Mouse (Mus musculus) layer of hippocampus, postnatal 36 days (tissue): Measurements from ENCODE around the gene Sdr9c7. TPM values are rescaled to one million over a fixed set of nuclear protein-coding genes. Genes with fewer than 3 reads are reported as not detected.
"Not testable (repeated sequence)": the region's sequence is repeated elsewhere in the genome, so short reads cannot be mapped to it uniquely, and the experiment has no call there.

Experiments
- DNase-seq, 2 experiments: peaks; one replicate each; pipeline ENCODE4 v3.0.0; 2022
- total RNA-seq, 2 experiments: library from RNA; stranded (reverse); gene quantifications; 2 replicates each; pipeline ENCODE4 v1.2.3; 2021

The Sdr9c7 gene
- total RNA-seq, 2 experiments from 2014 or later: not detected

DNA sequence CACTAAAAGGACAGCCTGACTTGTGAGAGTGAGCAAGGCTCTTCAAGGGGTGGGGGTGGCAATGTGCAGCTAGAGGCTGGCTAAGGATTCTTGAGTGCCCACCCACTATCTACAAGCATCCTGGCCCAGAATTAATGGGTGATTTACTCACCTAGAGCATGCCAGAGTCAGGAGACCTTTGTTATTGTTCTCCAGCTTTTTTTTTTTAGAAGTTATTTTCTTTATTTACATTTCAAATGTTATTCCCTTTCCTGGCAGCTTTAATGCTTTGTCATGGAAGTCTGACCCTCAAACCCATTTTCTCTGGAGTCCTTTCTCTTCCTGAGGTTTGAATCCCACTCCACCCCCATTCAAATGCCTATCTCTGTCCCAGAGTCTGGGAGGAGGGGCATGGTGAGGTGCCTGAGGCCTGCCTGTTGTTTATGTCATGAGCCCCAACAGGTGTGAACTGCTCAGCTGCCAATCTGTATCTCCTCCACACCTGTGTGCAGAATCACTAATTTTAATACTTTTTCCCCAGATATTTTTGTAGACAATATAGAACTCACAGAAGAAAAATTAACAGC is 9.2 kb downstream of the Sdr9c7 start:
- DNase-seq: no peak

DNA sequence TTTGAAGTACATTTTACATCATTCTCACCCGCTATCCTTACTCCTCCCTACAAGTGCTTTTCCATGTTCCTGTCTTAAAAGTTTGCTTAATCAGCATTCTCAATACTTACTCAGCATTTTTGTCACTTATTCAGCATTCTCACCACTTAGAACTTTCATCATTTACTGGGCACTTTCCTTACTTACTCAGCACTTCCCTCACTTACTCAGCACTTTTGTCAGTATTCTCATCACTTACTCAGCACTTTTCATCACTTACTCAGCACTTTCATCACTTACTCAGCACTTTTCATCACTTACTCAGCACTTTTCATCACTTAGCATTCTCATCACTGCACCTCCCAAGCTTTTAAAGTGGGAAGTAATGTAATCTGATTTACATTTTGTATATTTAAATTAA is 17.3 kb downstream of the Sdr9c7 start:
- no peak for DNase-seq

DNA sequence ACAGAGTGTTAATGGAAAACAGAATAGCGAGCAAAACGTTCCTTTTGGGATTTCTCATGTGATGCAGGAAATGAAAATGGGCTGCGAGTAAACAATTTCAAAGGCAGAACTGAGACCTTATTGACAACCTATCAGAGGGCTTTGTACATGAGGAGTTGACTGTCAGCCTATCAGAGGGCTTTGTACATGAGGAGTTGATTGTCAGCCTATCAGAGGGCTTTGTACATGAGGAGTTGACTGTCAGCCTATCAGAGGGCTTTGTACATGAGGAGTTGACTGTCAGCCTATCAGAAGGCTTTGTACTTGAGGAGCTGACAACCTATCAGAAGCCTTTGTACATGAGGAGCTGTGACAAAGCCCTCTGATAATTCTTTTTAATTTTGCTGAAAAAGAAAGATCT is 18.9 kb downstream of the Sdr9c7 start:
- DNase-seq: not testable (repeated sequence)

DNA sequence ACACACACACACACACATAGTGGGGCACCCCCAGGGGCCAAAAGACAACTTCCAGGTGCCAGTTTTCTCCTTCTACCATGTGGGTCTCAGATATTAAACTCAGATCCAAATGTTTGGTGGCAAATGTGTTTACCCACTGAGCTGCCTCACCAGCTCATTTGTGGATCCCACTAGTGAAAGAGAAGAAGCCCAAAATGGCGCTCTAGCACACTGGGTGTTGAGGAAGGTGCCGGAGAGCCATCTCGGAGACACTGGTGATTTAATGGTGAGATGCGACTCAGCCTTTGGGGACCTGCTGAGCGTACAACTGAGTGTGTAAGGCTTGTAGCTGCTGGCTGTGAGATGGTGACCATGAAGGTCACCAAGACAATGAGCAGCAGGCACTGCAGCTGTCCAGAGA is 19.3 kb downstream of the Sdr9c7 start:
- no peak for DNase-seq

DNA sequence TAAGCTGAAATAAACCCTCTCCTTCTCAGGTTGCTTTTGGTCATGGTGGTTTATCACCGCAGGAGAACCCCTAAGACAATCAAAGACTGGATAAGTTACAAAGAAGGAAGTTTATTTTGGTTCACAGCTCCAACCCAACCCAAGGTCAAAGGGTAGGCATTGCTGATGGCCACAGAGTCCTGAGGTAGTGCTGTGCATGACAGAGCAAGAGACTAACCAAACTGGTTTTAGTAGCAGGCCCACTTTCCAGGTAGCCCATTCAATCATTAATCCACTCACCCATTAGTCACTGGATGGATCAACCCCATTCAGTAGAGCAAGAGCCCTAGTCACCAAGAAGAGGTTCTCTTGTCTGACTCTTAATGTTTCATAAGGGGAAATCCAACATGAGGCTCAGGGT is 23.9 kb downstream of the Sdr9c7 start:
- DNase-seq: no peak

DNA sequence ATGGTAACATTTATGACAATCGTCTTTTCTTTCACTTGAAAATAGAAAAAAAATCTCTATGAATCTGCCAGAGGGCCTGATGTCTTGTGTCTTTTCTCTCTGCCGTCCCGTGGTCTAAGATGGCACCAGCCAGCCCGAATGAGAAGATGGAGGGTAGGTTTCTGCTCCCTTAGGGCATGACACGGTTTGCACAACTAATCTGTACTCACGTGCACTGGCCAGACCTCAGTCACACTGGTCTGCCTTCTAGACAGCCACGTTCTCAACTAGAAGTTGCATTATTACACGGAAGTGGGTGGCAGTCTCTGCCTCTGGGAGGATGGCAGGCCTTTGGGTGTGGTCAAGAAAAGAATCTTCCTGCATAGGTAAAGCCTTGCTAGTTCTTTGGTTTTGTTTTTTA is 24.7 kb downstream of the Sdr9c7 start:
- DNase-seq: no peak

DNA sequence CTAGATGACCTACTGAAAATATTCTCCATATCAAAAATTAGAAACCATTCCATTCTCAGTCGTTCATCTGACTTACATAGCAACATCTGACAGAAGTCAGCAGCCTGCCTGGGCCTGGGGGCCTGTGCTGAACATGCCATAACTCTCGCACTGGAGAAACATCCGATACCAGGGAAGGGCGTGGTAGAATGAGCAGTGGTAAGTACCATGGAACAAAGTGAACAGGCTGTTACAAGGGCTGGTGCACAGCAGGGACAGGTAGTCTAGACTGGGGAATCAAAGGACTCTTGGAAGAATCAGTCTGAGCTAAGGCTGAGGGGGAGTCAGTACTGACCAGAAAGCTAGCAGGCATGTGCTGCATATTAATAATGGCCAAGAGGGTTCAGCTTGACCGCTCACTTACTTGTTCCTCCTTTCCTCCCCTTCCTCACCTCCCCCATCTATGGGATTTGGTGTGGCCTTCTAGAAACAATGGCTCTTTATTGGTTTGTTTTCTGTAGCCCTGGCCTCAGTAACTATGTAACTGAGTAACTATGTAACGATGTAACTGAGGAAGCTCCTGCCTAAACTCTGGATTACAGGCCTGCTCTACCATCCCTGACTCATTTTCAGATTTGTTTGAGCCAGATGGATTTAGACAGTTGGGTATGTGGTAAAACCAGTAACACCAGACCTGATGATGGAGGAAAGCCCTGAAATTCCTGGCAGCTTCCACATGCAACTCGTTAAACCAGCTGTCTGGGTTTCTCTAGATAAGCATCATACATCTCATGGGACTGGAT is 26.5 kb downstream of the Sdr9c7 start:
- peak; percentile 50 for DNase-seq

DNA sequence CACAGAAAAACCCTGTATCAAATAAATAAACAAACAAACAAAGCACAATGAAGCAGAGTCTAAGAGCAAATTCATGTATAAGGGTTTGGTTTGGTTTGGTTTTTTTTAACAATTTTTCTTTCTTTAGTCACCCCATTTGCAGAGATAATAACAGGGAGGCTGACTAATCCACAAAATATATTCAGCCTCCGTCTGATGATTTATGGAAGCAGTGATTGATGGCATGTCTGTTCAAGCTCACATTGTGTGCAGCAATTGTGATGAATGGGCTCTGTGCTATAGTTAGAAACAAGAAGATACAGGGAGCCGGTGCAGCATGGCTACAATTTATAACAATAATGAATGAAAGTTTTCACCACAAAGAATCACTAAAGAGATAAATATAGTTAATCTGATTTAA is 29.4 kb downstream of the Sdr9c7 start:
- DNase-seq: no peak

DNA sequence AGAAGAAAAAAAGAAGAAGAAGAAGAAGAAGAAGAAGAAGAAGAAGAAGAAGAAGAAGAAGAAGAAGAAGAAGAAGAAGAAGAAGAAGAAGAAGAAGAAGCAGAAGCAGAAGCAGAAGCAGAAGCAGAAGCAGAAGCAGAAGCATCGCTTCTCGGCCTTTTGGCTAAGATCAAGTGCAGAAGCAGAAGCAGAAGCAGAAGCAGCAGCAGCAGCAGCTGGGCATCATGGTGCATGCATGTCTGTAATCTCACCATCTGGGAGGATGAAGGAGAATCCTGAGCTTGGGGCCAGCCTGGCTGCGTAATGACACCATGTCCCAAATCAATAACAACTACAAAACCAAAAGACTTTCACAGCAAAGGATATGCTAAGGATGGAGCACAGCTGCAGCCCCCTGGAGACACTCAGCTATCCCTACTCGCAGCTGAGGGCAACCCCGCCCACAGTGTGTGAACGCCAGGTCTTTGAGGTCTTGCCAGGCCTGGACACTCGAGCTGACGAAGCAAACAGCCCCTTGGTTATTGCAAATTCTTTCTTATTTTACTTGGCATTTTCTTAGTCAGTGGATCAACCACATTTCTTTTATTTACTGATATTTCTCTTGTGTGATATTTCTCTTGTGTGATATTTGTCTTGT is 34.1 kb downstream of the Sdr9c7 start:
- DNase-seq: no peak

DNA sequence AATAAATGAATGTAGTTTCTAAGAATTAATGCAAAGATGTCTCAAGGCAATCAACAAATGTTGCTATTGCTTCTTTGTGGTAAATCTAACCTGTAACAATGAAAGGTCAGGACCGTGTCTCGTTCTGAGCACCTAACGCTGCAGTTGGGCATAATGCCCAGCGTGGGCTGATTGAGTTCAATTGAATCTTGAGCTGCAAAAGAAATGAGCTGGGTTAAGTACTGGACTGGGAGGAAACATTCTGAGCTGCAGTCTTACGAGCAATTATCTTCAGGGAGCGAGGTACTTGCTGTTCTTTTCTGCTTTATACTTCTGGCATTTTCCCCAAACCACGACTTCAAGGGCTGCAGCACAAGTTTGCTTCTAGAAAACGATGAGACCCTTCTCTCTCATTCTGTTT is 38.0 kb downstream of the Sdr9c7 start:
- no peak for DNase-seq

DNA sequence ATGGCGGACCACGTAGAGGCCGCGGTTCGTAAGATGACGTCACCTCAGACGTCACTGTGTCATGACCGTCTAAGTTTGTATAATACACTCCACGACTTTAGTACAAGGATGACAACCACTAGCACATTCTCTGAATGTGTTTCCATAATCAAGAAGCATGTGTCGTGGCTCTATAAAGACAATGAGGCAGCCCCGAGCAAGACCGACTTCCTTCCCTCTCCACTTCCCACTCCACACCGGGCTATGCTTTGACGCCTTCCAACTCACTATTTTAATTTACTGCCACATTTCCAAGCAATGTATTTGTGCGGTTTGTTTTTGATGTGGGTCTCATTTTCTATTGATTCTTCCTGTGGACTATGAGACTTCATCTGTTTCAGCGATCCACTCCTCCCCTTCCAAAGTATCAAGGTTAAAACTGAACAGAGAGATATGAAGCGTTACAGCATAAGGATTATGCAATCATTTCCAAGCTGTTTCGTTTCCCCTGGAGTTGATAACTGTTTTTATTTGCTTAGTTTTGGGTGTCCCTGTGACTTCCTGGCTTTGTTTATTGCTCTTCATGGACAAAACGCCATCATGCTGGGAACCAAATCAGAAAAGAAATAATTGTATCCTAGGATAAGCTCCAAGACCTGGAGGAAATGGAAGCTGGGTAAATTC is 38.6 kb downstream of the Sdr9c7 start:
- DNase-seq: no peak

DNA sequence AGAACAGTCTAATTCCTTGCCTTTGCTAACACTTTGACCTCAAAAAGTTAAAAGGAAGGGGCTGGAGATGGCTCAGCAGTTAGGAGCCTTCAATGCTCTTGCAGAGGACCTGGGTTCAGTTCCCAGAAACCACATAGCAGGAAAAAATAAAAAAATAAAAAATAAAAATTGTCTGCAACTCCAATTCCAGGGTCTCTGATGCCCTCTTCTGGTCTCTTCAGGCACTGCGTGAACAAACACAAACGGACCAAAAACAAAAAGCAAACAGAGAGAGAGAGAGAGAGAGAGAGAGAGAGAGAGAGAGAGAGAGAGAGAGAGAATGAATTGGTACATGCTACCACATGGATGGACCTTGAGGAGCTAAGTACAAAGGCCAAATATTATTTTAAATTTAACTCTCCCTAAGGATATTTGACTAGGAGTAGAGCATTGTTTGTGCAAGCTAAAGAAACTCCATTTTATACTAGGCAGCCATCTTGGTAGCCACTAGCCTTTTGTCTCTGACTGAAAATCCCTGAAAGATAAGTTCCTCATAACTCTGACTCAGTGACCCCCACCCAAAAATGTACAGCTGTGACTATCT is 39.2 kb downstream of the Sdr9c7 start:
- peak; percentile 17 to 45 for DNase-seq

DNA sequence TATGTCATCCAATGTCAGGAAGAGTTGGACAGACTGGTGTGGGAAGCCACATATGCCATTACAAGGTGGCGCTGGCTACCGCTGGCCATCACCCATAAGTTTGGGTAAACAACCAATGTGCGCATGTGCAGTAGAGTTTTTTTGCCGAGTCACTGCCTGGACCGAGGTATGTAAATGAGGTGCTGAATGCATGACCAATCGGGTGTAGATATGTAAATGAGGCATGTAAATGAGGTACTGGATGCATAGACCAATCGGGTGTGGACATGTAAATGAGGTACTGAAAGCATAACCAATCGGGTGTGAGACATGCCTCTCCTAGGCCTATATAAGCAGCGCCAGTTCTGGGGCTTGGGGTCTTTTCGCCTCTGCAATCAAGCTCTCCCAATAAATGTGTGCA is 41.3 kb downstream of the Sdr9c7 start:
- not testable (repeated sequence) for DNase-seq

DNA sequence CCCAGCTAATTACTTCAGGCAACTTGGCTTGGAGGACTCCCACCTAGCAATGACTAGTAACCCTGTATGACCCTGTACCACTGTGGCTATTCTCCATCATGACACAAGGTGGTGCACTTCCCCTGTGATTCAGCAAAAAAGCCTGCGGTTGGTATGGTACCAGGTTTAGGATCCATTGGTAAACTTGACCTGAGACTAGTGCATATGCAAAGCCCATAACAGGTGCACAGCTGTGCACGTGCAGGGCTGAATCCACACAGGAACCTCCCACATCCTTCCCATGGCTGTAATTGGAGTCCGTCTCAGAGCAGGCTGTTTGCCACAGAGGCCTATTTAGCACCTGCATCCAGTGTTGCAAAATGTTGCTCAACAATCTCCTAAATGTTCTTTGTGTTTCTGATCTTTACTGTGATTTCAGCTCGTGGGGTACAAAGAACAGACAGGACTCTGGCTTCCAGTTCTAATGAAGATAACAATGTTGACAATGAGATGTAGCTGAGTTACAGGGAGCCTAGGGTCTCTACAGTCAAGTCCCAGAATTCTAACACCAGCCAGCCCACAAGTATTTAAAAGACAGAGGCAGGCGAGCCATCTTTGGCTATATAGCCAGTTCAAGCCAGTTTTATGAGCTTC is 47.2 kb downstream of the Sdr9c7 start:
- DNase-seq: peak; percentile 7 to 34

DNA sequence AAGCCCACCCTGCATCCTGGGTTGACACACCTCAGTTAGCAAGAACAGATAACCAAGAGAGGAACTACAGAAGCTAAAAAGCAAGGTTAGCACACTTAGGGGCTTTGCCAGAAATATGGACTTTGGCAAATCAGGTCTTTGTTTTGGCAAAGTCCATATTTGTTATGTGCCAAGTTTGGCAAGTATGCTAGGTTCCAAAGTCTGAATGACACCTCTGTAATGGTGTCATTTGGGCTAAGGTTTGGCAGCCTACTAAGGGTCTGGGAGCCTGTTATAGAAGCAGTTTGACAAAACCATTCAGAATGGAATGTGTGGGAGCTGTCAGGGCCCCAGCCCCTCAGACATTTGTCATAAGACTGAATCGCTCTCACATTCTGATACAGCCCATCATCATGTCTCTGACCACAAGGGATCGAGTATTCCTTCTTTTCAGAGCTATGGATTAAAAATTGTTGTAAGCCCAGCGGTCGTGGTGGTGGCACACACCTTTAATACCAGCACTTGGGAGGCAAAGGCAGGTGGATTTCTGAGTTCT is 51.3 kb downstream of the Sdr9c7 start:
- no peak for DNase-seq

DNA sequence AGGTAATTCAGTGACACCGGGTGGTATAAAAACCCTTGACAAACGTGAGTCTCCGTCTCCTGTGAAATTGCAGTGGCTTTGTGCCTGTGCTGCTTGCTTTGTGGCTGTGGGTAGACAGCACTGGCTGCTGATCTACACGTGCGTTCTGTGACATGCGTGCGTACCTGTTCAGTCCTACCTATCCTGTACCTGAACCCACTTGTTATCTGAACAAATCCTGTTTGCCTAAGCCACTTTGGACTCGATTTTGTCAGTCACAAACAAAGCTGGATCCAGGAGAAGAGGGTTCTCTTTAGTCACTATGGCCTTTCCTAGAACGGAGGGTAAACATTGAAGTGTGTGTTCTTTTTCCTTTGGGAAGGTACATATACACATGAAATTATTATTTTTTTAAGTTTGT is 53.1 kb downstream of the Sdr9c7 start:
- no peak for DNase-seq

DNA sequence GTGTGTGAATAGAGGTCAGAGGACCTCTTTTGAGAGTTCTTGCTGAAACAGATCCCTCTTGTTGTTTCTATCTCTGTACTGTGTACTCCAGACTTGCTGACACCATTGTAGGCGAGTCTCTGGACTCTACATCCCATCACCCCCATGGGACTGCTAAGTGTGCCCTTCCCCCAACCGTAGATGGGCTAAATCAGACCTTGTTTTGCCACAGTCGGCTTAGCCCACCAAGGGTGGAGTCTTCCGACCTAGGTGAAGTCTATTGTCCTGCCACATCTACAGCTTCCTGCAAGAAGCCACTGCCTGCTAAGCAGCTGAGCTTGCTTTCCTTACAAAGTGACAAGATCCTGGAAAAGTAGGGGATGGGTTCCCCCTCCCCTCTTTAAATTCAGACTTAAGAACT is 53.5 kb downstream of the Sdr9c7 start:
- no peak for DNase-seq

DNA sequence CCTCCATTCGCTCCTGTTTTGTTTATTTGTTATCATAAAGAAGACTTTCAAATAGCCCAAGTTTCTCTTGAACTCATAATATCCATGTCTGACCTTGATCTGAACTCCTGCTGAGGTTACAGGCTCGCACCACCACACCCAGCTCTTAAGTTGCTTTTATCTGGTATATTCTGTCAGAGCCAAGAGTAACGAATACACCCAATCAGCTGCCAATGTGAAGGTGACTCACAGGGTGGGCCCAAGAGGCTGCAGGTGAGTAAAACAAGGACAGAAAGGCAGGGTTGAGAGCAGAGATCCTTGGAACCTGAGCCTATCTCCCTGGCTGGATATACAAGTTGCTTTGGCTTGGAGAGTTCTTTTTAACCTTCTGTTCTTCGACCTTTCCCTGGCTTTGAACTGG is 56.7 kb downstream of the Sdr9c7 start:
- no peak for DNase-seq

DNA sequence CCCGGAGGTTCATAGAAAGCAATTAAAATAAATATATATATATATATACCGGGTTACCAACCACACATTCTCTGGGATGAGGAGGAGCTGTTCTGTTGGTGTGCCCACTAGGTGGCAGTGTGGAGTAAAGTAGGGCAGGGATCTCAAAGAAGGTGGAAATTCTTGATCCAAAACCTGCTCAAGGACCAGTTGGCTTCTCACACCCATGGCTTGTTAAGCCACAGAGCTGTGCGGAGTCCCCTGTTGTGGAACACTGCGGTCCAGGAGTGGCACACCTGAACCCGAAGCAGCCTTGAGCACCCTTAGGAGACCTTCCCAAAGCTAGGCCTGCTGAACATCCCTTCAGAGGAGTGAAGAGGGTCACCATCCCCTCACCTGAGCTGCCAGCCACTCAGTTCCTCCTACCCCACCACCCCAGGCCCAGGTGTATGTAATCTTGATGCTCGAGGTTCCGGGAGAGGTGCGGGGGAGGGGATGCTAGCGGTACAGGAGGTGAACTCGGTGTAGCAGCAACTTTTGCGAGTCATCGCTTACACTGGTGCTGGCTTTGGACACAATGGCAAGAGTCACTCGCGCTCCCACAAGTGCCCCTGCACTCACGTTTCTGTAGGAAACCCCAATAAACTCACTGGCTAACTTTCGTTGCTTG is 58.0 kb downstream of the Sdr9c7 start:
- DNase-seq: peak; percentile 59 to 64

DNA sequence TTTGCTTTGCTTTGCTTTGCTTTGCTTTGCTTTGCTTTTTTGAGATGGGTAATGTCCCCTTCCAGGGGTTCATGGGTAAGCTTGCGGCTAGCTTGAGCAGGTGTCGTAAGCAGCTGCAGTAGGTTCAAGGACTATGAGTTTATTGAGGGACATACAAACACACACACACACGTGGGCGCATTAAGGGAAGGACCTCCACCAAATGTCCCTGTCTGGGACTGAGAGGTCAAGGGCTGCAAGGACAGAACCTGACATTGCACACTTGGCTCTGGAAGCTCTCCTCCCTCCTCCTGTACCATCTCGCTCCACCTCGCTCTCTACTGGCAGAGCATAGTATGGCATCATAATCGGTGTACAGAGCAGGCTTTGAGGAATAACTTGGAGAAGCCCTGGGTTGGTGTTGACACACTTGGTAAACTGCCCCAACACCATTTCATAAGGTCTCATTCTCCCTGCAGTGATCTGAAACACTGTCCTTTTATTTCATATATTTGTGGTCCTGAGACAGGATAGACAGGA is 60.9 kb downstream of the Sdr9c7 start:
- no peak for DNase-seq
